ENCODE assay signal across 15 mouse cellular contexts in genomic region chr7:116995770-116996169, GRCm38 (mm10).
DNase-seq lines count a peak whose midpoint lies in the region; ATAC-seq and TF ChIP-seq lines count a peak whose summit lies in the region.
"Had no signal": no experiment of that assay in that cellular context is flagged by ENCODE, and none has a peak within 500 bp of the region (broad histone marks: within the 10 kb centered on the region; RNA-seq: fewer than 3 reads in every experiment).

No protein-coding gene starts in this region.

- TF ChIP-seq EP300 in stomach, postnatal 0 days (optimal IDR thresholded peaks at IDR 0.05), result no peak

- no peaks in the 10 kb centered on the region for H3K4me1 ChIP-seq in midbrain, postnatal 0 days (ENCODE audit: insufficient read depth, low read length)
- no peaks in the 10 kb centered on the region for H3K4me1 ChIP-seq in midbrain, embryonic 16.5 days (ENCODE audit: control insufficient read depth, insufficient read depth, low read length)
- H3K4me1 ChIP-seq in stomach, postnatal 0 days (replicated peaks; ENCODE audit: control insufficient read depth, insufficient read depth), result no peaks in the 10 kb centered on the region
- H3K4me1 ChIP-seq: heart, embryonic 13.5 days; hindbrain, embryonic 15.5 days; midbrain, embryonic 13.5 days had no signal

- H3K9me3 ChIP-seq in midbrain, postnatal 0 days (ENCODE audit: low read length), result no peaks in the 10 kb centered on the region
- H3K9me3 ChIP-seq in midbrain, embryonic 16.5 days (replicated peaks; ENCODE audit: control insufficient read depth, low read length, poor library complexity, severe bottlenecking), result no peaks in the 10 kb centered on the region
- H3K9me3 ChIP-seq in stomach, postnatal 0 days (ENCODE audit: control insufficient read depth, low read length), result no peaks in the 10 kb centered on the region
- H3K9me3 ChIP-seq: heart, embryonic 13.5 days; hindbrain, embryonic 15.5 days; midbrain, embryonic 13.5 days had no signal

- no peaks in the 10 kb centered on the region for H3K36me3 ChIP-seq in midbrain, postnatal 0 days (ENCODE audit: insufficient read depth, low read length)
- H3K36me3 ChIP-seq in midbrain, embryonic 16.5 days (ENCODE audit: control insufficient read depth, insufficient read depth, low read length), result no peaks in the 10 kb centered on the region
- H3K36me3 ChIP-seq in stomach, postnatal 0 days (ENCODE audit: control insufficient read depth, insufficient read depth, low read length), result no peaks in the 10 kb centered on the region
- H3K36me3 ChIP-seq: heart, embryonic 13.5 days; hindbrain, embryonic 15.5 days; midbrain, embryonic 13.5 days had no signal

- DNase-seq in layer of hippocampus, adult 2 months (ENCODE audit: low spot score in 2 of 2), result no peak
- DNase-seq in layer of hippocampus, postnatal 36 days, result no peak
- peak; percentile 32 for DNase-seq in midbrain, postnatal 0 days (ENCODE audit: low spot score)
- DNase-seq in brain, embryonic 14.5 days (ENCODE audit: low read depth), result peak; percentile 20
- no peak for DNase-seq in stomach, postnatal 0 days (ENCODE audit: low spot score)
- DNase-seq in yolk sac, embryonic 10.5 days (ENCODE audit: low spot score), result no peak
- no peak for DNase-seq in right cerebral cortex, adult 18-20 months
- DNase-seq: adrenal gland, postnatal 14 days; spleen, adult 18-20 months; thymus, postnatal 36 days had no signal

- 89% methylated on average over 3 of the region's 3 CpGs for WGBS in midbrain, postnatal 0 days
- 89% methylated on average over 3 of the region's 3 CpGs for WGBS in midbrain, embryonic 16.5 days
- 85% methylated on average over 3 of the region's 3 CpGs for WGBS in stomach, postnatal 0 days

- TF ChIP-seq POLR2A in brain, embryonic 14.5 days (IDR thresholded peaks at IDR 0.05; ENCODE audit: borderline replicate concordance, extremely low read depth, insufficient read depth, insufficient read length, poor library complexity, severe bottlenecking), result no peak

- H3K9ac ChIP-seq in midbrain, postnatal 0 days (replicated peaks; ENCODE audit: low read length, poor library complexity, severe bottlenecking), result no peak overlapping the region
- no peak overlapping the region for H3K9ac ChIP-seq in midbrain, embryonic 16.5 days (ENCODE audit: low read depth, low read length)
- no peak overlapping the region for H3K9ac ChIP-seq in stomach, postnatal 0 days (ENCODE audit: low read length)
- H3K9ac ChIP-seq: heart, embryonic 13.5 days; hindbrain, embryonic 15.5 days; midbrain, embryonic 13.5 days had no signal

- H3K27ac ChIP-seq in layer of hippocampus, adult 2 months, result no peak overlapping the region
- no peak overlapping the region for H3K27ac ChIP-seq in midbrain, postnatal 0 days (ENCODE audit: low read depth, low read length)
- no peak overlapping the region for H3K27ac ChIP-seq in midbrain, embryonic 16.5 days (ENCODE audit: low read length)
- no peak overlapping the region for H3K27ac ChIP-seq in stomach, postnatal 0 days (replicated peaks)
- H3K27ac ChIP-seq: heart, embryonic 13.5 days; hindbrain, embryonic 15.5 days; midbrain, embryonic 13.5 days had no signal

- TF ChIP-seq CTCF in layer of hippocampus, adult 2 months (conservative IDR thresholded peaks at IDR 0.05), result peak; percentile 35
- TF ChIP-seq CTCF in midbrain, postnatal 0 days (IDR thresholded peaks at IDR 0.05), result peak; percentile 61
- TF ChIP-seq CTCF in brain, embryonic 14.5 days (IDR thresholded peaks at IDR 0.05; ENCODE audit: borderline replicate concordance, extremely low read depth, insufficient read depth, insufficient read length), result peak; percentile 38; the same call in 1 of the 2 replicates
- peak; percentile 49 for TF ChIP-seq CTCF in stomach, postnatal 0 days (IDR thresholded peaks at IDR 0.05; ENCODE audit: low read depth)

- H3K4me3 ChIP-seq in layer of hippocampus, adult 2 months, result no peak overlapping the region
- no peak overlapping the region for H3K4me3 ChIP-seq in midbrain, postnatal 0 days (ENCODE audit: low read depth, low read length)
- H3K4me3 ChIP-seq in midbrain, embryonic 16.5 days (ENCODE audit: low read depth, low read length), result no peak overlapping the region
- H3K4me3 ChIP-seq in stomach, postnatal 0 days (ENCODE audit: low read depth, low read length), result no peak overlapping the region
- H3K4me3 ChIP-seq: erythroblast, embryonic 14.5 days; heart, embryonic 13.5 days; hindbrain, embryonic 15.5 days; midbrain, embryonic 13.5 days had no signal

- ATAC-seq in midbrain, postnatal 0 days (ENCODE audit: low FRiP score), result no peak
- no peak for ATAC-seq in midbrain, embryonic 16.5 days
- ATAC-seq in stomach, postnatal 0 days (ENCODE audit: low FRiP score, low TSS enrichment), result no peak
- ATAC-seq: midbrain, embryonic 13.5 days had no signal

- no peak overlapping the region for H3K4me2 ChIP-seq in midbrain, postnatal 0 days (ENCODE audit: low read depth, low read length, poor library complexity, severe bottlenecking)
- no peak overlapping the region for H3K4me2 ChIP-seq in midbrain, embryonic 16.5 days (ENCODE audit: low read length)
- H3K4me2 ChIP-seq in stomach, postnatal 0 days (replicated peaks; ENCODE audit: low read depth), result no peak overlapping the region
- H3K4me2 ChIP-seq: heart, embryonic 13.5 days; hindbrain, embryonic 15.5 days; midbrain, embryonic 13.5 days had no signal

- no peaks in the 10 kb centered on the region for H3K27me3 ChIP-seq in midbrain, postnatal 0 days (ENCODE audit: insufficient read depth, low read length)
- no peaks in the 10 kb centered on the region for H3K27me3 ChIP-seq in midbrain, embryonic 16.5 days (ENCODE audit: control insufficient read depth, insufficient read depth, low read depth, low read length)
- no peaks in the 10 kb centered on the region for H3K27me3 ChIP-seq in stomach, postnatal 0 days (ENCODE audit: control insufficient read depth, insufficient read depth, low read length)
- H3K27me3 ChIP-seq: heart, embryonic 13.5 days; hindbrain, embryonic 15.5 days; midbrain, embryonic 13.5 days had no signal

Comparison
In these comparisons a context has a peak if more than half of its experiments do, and no peak if none do; other contexts are left out.
1. DNase-seq: peak in midbrain, postnatal 0 days (single experiment) and brain, embryonic 14.5 days (single experiment); none in layer of hippocampus, adult 2 months (0 of 2), layer of hippocampus, postnatal 36 days (0 of 2), stomach, postnatal 0 days (single experiment), yolk sac, embryonic 10.5 days (single experiment) and right cerebral cortex, adult 18-20 months (single experiment).
2. Peak in every context shown above with its lines, with median percentiles within 50 percentile points of each other: CTCF ChIP-seq.